Mouse (Mus musculus) hematopoietic stem cell, adult 5-6 weeks (primary cell): ENCODE data around the gene Senp7. TPM values are rescaled to one million over a fixed set of nuclear protein-coding genes. Genes with fewer than 3 reads are reported as not detected.
A peak's percentile ranks its signal among the peaks of the same experiment; 100 is the strongest.
"Not testable (repeated sequence)": the region's sequence is repeated elsewhere in the genome, so short reads cannot be mapped to it uniquely, and the experiment has no call there.

Experiments
- ATAC-seq, 2 experiments: fragments of 125-278 bp in 1 of 2; replicated peaks in 1 of 2; 2 replicates each; pipeline ENCODE4 v1.8.0; 2016 to 2017; ENCODE audit warnings: inconsistent platforms in 2 of 2, mild to moderate bottlenecking in 2 of 2, moderate number of reproducible peaks in 2 of 2, low read depth in 1 of 2, moderate TSS enrichment in 1 of 2; ENCODE audit not compliant: low FRiP score in 2 of 2, poor library complexity in 2 of 2, severe bottlenecking in 2 of 2, insufficient read depth in 1 of 2, low TSS enrichment in 1 of 2
- total RNA-seq: library from RNA; stranded (forward); fragments of 172-1452, 232-1000 nt; gene quantifications from 2 replicates; pipeline ENCODE4 v1.2.3, GENCODE M21; 2017

The Senp7 gene
- total RNA-seq, 1 experiment from 2014 or later, result 36.4 TPM

DNA sequence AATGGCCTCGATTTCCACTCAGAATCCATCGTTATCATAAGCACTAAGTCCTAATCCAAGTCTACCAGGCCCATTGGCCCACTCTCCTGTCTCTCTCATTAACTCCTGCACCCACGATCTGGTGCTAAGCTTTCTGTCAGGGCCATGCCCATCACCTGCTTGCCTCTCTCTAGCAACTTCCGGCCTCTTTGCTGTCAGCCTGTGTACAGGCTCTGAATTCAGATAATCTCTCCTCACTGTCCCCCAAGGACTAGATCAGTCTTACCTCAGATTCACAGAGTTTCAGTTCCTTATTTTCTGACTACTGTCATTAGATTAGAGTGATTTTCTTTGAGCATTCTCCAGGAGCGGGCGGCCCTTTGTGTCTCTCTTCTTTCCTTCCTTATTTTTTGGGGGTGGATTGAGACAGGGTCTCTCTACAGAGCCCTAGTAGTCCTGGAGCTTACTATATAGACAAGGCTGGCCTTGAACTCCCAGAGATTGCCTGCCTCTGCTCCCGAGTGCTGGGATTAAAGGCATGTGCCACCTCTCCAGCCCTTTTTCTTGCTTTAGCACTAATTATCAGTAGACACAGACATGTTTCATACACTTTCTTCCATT is 14.0 kb downstream of the Senp7 start:
- ATAC-seq, result peak; percentile 22 to 47; a peak in 3 of 4 replicates

DNA sequence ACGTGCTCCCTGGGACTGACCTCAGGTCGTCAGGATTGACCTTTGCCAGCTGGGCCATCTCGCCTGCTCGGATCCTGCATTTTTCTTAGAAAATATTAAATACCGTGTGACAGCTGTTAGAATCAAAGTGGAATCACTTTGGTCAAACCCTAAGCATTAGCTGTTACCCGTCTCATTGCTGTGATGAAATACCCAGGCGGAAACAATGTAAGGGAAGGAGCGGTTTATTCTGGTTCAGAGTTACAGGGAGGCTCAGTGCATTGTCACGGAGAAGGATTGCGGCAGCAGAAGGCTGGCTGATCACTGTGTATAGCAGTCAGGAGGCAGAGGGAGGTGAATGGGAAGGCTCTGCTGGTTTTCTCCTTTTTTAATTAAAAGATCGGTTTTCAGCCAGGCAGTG is 14.8 kb downstream of the Senp7 start:
- ATAC-seq, result peak in 1 of 2 experiments; percentile 32; a peak in 1 of 4 replicates

DNA sequence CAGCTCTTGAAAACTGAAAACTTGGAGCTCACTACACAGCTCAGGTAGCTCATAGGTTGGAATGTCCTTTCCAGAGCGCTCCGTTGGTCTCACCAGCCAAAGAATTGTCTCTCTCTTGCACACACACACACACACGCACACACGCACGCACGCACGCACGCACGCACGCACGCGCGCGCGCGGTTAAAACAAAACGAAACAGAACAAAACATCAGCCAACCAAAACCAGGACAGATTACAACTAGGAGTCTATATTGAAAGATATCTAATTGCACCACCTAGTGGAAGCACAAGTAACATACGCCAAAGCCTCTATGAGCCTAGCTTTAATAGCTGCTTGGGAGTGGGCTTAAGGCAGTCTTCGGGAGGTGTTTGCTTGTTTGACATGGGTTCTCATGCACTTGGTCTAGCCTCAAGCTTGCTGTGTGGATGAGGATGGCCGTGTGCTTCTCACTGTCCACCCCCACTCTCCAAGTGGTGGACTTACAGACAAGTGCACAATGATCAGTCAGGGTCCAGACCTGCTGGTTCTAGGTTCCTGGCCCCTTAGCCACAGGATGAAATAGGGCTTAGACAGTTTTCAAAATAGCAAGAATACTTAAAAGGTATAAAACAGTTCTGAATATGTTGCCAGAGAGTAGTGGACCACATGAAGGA is 16.3 kb downstream of the Senp7 start:
- ATAC-seq, result peak; percentile 96

DNA sequence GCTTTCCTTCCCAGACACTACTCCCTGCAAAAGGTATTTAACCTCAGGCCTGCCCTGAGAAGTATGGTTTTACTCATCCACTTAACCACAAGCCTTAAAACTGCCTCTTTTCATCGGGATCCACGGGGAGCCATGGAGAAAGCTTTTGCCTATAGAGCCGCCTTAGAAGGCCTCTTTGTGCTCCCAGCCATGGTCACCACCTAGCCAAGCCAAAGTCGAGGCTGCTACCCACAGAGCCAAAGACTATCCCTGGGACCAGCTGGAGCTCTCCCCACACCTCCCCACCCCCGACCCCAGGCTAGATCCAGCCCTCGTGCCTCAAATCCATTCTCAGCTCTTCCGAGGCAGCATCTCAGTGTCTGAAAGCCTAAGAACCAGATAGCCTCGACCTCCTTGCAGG is 18.0 kb downstream of the Senp7 start:
- no peak for ATAC-seq

DNA sequence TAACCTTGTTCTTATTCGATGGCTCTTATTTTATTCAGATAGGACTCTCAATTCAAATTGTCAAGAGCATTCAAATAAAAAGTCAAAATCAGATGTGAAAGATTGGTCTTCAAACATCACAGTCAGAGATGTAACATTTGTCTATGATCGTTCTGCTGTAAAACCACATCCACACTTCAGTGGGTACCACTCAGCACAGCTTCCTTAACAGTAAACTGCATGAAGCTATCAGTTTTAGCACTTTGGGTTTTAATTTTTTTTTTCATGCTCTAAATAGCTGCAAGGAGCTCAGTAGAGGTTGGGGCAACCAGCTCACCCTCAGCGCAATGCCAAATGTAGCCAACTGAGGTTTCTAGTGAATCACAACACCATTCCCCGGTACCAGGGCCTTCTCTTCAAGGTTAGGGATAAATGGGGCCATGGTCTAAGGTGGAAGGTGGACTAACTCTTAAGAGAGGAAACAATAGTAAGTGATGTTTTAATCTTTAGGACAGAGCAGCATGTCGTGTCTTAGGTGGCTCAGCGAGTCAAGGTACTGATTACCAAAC is 20.5 kb downstream of the Senp7 start:
- no peak for ATAC-seq

DNA sequence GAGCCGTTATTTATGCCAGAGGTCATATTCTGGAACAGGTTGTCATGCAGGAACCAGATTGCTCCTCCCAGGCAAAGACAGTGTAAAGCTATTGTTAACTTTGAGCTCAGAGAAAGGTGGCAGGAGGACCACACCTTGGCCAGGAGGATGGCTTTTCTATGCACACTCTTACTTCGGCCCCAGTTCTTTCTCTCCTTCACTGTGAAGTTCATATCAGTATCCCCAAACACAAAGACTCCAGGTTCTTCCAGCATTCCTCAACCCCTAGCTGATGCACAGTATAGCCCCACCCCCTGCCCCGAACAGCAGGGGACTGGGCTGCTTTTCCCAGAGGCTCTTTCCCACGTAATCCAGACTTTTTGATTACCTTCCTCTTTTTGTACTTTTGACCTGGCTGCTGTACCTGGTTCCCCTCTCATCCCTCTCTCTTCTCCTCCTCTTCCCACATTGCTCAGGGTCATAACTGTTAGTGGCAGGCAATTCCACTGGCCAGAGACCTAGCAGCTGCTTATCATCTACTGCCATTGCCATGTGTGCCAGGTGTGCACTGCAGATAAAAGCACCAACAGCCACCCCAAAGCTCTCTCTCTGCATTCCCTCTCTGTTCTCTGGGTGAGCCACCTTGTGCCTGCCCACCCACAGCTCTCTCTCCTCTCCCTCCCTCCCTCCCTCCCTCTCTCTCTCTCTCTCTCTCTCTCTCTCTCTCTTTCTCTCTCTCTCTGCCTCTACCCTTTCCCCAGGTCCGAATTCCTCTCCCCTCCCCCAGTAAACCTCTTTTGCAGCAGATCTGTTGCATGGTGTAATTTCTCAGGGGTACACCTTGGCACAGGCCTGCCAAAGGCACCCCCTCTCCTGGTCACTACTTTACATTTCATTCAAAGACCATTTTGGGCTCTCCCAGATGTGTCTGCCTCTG is 23.4 kb downstream of the Senp7 start:
- no peak; a peak in 1 of 4 replicates for ATAC-seq

DNA sequence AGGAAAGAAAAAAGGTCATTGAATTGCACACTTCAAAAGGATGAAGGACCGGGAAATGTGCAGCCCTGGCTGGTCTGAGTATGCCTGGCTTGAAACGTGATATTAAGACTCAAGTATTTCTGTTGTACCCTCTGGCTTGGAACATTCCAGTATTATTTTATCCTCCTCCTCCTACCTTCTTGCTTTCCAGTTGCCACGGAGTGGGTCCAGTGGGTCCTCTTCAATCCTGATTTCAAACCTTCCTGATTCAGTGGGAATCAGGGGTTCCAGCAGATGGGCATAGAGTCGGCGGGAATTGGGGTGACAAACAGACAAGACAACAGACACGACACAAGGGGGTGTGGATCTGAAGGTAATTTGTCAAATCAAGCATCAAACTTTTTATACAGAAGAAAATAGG is 24.4 kb downstream of the Senp7 start:
- no peak for ATAC-seq

DNA sequence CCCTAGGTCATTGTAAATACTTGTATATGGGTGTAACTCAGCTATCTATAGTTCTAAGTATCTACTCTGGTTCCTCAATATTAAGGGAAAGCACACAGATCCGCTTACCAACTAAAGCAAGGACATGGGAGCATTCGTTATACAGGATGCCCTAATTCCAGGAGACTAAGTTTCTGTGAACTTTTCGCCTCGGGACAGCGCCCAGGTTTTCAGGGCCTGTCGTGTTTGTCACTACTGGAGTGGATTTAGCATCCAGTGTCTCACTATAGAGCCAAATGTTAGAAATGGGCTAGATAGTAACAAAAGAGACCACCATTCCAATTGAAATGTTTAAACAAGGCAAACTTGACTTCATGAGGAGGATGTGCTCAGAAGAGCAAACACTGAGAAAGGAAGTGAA is 25.0 kb downstream of the Senp7 start:
- ATAC-seq, result not testable (repeated sequence)

DNA sequence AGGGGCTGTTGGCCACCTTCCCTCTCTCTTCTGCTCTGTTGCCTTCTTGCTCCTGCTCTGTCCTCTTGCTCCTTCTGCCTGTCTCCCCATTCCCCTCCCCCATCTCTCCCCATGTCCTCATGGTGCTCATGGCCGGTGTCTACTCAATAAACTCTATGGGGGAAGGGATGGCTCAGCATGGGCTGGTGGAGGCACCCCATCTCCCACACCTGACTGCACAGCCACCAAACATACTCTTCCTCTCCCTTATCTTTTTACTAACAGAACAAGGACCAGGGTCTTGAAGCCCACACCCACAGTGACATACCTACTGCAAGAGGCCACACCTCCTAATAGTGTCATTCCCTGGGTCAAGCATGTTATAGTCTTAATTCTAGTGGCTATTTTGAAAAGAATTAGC is 26.0 kb downstream of the Senp7 start:
- no peak for ATAC-seq

DNA sequence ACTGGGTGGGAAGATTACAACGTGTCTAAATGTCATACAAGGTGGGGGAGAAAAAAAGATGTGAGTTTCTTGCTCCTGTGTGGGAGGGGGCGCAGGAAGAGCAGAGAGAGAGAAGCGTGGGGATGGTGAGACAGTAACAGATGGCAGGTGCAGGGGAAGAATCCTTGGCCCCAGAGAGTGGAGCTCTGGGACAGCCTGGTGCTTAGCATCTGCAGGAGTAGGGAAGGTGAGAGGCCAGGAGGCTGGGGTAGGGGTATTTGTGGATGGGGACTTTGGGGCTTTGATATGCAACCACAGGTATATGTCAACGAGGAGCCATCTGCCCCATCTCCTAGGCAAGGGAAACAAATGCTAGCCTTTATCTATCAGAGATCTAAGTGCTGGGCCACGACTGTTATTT is 26.4 kb downstream of the Senp7 start:
- no peak for ATAC-seq

DNA sequence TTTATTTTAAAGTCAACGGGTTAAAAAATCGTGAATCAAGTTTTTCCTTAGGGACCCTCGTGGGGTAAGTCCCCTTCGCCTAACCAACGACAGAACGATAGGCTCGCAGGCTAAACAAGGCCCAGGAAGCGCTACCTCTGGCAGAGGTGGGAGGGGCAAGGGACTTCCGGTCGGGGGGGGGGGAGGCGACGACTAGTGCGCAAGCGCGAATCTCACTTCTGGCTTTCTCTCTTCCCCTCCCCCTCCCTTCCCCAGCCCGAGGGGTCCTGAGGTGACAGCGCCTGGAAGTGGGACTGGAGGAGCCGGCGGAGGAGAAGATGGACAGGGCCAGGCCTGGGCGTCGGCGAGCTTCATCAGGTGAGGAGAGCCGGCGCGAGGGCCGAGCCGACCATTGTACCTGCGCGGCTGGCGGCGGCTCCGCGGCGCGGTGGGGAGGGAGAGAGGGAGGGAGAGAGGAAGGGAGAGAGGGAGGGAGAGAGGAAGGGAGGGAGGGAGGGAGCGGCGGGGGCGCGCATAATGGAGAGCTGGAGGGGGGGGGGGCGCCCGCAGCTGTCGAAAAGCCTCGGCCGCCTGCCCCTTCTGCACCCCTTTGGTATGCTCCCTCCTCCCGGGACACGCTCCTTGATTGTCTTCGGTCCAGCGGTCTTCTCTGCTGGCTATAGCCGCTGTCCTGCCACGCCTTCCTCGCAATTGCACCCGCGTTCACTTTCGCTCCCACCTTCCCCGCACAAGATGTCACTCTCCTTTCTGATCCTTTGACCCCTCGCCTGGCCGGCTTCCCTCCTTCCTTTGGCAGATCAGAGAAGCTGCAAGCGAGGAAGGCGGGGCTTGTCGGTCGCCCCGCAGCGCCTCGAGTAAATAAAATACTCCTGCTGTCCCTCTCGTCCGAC is 27.3 kb downstream of the Senp7 start:
- peak; percentile 84 to 86 for ATAC-seq

DNA sequence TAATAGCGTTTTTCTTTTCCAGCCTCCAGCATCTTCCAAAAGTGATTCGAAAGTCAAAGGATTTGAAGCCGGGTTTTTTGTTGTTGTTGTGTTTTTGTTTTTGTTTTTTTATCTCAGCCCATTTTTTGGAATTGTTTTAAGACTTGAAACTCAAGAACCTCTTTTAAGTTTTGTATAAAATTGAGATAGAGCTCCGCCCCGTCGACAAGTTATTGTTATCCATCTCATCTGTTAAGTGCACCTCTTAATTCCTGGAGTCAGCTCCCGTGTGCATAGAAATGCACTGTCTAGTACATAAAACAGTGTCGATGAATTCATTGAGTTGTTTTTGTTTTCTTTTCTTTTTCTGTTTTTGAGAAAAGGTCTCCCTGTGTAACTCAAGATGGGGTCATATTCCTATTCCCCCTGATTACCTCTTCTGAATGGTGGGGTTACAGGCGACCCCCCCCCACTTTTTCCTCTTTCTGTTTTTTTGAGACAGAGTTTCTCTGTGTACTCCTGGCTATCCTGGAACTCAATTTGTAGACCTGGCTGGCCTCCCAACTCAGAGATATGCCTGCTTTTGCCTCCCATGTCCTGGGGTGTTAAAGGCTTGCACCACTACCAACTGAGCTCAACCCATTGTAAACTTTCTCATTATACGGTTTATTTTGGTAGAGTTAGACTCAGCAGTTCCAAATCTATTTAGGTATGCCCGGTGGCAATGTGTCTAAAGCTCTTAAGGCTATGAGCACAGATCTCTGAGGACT is 28.2 kb downstream of the Senp7 start:
- no peak for ATAC-seq

DNA sequence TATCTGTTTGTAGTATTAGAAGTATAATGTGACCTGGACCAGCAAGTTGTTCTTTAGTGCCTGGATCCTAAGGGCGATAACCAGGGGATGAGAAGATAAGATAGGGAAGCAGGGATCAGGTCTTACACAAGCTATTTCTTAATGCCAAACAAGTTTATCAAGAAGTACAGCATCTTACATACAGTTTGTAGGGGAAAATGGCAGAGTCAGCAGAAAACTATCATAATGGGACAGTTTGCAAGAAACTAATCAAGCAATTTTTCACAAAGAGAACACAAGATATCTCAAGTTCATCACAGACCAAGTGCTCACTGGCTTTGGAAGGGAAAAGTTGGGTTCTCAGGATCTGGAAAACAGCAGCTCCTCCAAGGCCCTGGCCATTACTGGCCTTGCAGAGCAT is 31.3 kb downstream of the Senp7 start:
- no peak for ATAC-seq

DNA sequence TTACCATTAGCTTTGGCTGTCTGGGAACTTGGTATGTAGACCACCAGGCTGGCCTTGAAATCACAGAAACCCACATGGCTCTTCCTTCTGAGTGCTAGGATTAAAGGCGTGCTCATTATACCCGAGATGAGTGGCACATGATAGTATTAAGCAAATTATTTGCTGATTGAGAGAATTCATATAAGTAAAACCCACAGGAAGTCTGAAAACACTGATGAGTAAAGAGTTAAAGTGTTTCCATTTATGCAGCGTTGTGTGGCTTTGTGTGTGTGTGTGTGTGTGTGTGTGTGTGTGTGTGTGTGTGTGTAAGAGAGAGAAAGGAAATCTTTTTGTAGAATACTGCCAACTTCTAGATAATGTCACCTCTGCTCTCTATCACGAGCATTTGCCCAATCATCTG is 33.6 kb downstream of the Senp7 start:
- no peak for ATAC-seq

DNA sequence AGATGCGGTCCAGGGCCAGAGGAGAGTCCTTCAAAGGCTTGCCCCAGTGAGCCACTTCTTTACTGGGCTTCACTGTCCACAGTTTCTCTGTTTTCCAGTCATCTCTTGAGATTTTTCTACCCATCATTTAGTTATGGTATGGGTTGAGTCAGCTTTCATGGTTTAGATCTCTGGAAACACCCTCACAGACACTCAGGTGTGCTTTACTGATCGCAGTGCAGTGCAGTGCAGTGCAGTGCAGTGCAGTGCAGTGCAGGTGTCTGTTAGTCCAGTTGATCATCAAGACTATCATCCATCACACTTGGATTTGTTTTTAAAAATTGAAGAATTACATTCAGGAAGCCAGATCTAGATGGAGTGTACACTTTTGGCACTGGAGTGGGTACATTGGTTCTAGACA is 38.2 kb downstream of the Senp7 start:
- no peak for ATAC-seq

DNA sequence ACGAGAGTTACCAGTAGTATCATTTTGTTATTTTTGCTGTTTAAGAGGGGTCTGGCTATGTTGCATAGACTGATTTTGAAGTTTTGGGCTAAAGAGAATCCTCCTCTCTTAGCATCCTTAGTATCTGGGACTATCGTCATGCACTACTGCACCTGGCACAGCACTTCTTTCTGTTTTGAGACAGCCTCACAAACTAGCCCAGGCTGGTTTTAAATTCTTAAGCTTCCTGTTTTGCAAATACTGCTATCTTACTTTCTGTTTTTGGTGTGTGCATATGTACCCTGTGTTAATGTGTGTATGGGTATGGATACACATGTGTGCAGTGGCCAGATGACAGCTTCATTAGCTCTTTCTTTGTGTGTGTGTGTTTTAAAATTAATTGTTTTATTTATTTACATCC is 42.2 kb downstream of the Senp7 start:
- ATAC-seq, result no peak
